Mouse (Mus musculus) forebrain, embryonic 14.5 days (tissue): ENCODE measurements at regions not wholly inside any gene's neighbourhood (a gene's known extent, or its start where the extent isn't known, plus 50 kb on each side); places are given as distances from the start of the nearest gene placed in this dataset.
A peak's percentile ranks its signal among the peaks of the same experiment; 100 is the strongest.

Experiments used
- ATAC-seq: fragments of 200-750 bp; cut with Nextera tagmentation; 2 replicates; pipeline ENCODE4 v1.8.0; 2017; ENCODE audit warnings: mild to moderate bottlenecking, moderate library complexity
- DNase-seq: peaks from one replicate; pipeline ENCODE4 v3.0.0-alpha.2; 2015; ENCODE audit warnings: low spot score
- H3K27ac ChIP-seq: fragments of 300-500 bp; sonication (generic); 2 replicates; pipeline ENCODE4 v1.5.1; 2014; ENCODE audit warnings: low read depth, mild to moderate bottlenecking, control low read depth, low read length, moderate library complexity
- H3K27me3 ChIP-seq: fragments of 300-500 bp; sonication (generic); replicated peaks from 2 replicates; pipeline ENCODE4 v1.6.1; 2014; ENCODE audit warnings: low read length, control low read depth, mixed read lengths; ENCODE audit not compliant: control insufficient read depth, insufficient read depth
- H3K36me3 ChIP-seq: fragments of 300-500 bp; sonication (generic); 2 replicates; pipeline ENCODE4 v1.6.1; 2014; ENCODE audit warnings: low read length, control low read depth; ENCODE audit not compliant: control insufficient read depth, insufficient read depth
- H3K4me1 ChIP-seq: fragments of 300-500 bp; sonication (generic); 2 replicates; pipeline ENCODE4 v1.6.1; 2014; ENCODE audit warnings: antibody characterized with exemption, low read length, control low read depth; ENCODE audit not compliant: control insufficient read depth, insufficient read depth
- H3K4me2 ChIP-seq: fragments of 300-500 bp; sonication (generic); 2 replicates; pipeline ENCODE4 v1.6.1; 2014; ENCODE audit warnings: mild to moderate bottlenecking, control low read depth, low read length
- H3K4me3 ChIP-seq: fragments of 300-500 bp; sonication (generic); 2 replicates; pipeline ENCODE4 v1.5.1; 2014; ENCODE audit warnings: low read depth, low read length, control low read depth
- H3K9ac ChIP-seq: fragments of 300-500 bp; sonication (generic); 2 replicates; pipeline ENCODE4 v1.6.1; 2014; ENCODE audit warnings: mild to moderate bottlenecking, low read length, control low read depth, moderate library complexity
- H3K9me3 ChIP-seq: fragments of 300-500 bp; sonication (generic); replicated peaks from 2 replicates; pipeline ENCODE4 v1.6.1; 2016; ENCODE audit warnings: low read length, control low read depth, mixed read lengths; ENCODE audit not compliant: control insufficient read depth
- WGBS: fragments of 180-500 bp; shearing (Covaris S2); extraction: QIAGEN DNeasy Blood & Tissue Kit; methylation state at CpG from one replicate; pipeline ENCODE4 v1.1.7; 2014; 5-methylcytosine and 5-hydroxymethylcytosine counted together

DNA sequence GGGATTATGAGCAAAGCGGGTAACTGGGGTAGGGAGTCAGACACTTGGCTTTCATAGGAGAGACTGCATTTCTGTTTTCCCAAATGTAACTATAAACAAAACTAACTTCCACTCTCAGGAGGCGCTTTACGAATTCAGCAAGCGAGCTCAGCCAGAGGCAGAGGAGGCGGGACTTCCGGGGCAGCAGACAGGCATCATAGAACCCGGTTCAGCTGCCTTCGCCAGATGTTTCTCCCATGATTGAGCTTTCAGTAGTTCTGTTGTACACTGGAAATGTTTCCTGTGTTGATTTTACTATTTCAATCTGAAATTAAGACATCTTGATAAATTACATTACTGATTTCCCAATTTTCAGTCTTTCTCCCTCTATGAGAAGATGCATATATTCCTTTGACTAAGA, 92.9 kb downstream of the Zfp365 start:
- no peak overlapping the region for H3K4me2 ChIP-seq
- H3K4me1 ChIP-seq, result no peaks in the 10 kb centered on the region
- ATAC-seq, result no peak
- DNase-seq, result no peak
- no peaks in the 10 kb centered on the region for H3K27me3 ChIP-seq
- H3K9me3 ChIP-seq, result no peaks in the 10 kb centered on the region
- H3K36me3 ChIP-seq, result no peaks in the 10 kb centered on the region
- no peak overlapping the region for H3K27ac ChIP-seq
- H3K9ac ChIP-seq, result no peak overlapping the region
- no peak overlapping the region for H3K4me3 ChIP-seq
- WGBS, result 89% methylated on average over 8 of the region's 8 CpGs

DNA sequence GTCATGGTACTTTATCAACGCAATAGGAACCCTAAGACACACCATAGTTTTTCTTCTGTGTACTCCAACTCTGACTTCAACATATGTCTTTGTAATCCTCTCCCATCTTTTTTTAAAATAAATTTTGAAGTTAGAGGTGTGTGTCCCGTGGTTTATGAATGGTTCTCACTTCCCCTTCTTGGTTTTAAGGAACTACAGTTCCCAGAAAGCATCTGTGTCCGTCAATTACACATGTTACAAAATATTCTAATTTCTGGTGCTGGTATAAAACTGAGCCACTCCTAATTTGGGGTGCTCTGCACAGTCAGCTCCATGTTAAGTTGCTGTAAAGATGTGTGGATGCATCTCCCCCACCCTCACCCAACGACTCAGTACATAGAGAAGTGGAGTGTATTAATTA, 98.6 kb downstream of the Zfp365 start:
- no peak overlapping the region for H3K4me2 ChIP-seq
- no peak overlapping the region for H3K4me3 ChIP-seq
- no peak for DNase-seq
- 84% methylated on average over 4 of the region's 4 CpGs for WGBS
- no peaks in the 10 kb centered on the region for H3K9me3 ChIP-seq
- no peak overlapping the region for H3K27ac ChIP-seq
- no peak overlapping the region for H3K9ac ChIP-seq
- ATAC-seq, result no peak
- H3K4me1 ChIP-seq, result no peaks in the 10 kb centered on the region
- no peaks in the 10 kb centered on the region for H3K27me3 ChIP-seq
- no peaks in the 10 kb centered on the region for H3K36me3 ChIP-seq

GRCm38 (mm10) chr10:67805131-67805530, 107.3 kb downstream of the Zfp365 start:
- Histone ChIP-seq H3K9ac (no peak overlapping the region), H3K4me2 (no peak overlapping the region), H3K27ac (no peak overlapping the region), H3K27me3 (no peaks in the 10 kb centered on the region), H3K9me3 (no peaks in the 10 kb centered on the region), H3K4me1 (no peaks in the 10 kb centered on the region), H3K36me3 (no peaks in the 10 kb centered on the region), H3K4me3 (no peak overlapping the region)
- ATAC-seq (no peak), DNase-seq (peak; percentile 65)
- 37% methylated on average over 4 of the region's 4 CpGs for WGBS

DNA sequence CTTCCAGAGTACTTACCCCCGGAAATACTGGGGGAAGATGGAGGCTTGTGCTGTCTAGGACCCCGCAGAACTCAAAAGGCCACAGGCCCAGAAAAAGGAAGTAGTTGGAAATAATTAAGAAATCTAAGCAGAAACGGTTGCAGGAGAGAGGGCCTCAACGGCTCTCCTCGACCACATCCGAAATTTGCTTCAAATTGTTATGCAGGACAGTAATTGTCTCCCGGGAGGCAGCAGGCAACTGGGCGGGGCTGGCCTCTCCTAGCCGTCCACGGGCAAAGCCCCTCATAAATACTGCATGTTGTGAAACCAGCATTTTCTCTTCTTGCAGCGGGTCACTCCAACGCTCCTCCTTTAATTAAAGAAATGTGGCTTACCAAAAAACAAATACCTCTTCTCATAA, 107.8 kb downstream of the Zfp365 start:
- H3K36me3 ChIP-seq, result no peaks in the 10 kb centered on the region
- WGBS, result 61% methylated on average over 12 of the region's 12 CpGs
- no peaks in the 10 kb centered on the region for H3K4me1 ChIP-seq
- no peaks in the 10 kb centered on the region for H3K27me3 ChIP-seq
- no peak overlapping the region for H3K9ac ChIP-seq
- H3K4me3 ChIP-seq, result no peak overlapping the region
- DNase-seq, result no peak
- H3K9me3 ChIP-seq, result no peaks in the 10 kb centered on the region
- H3K27ac ChIP-seq, result no peak overlapping the region
- no peak for ATAC-seq
- no peak overlapping the region for H3K4me2 ChIP-seq

DNA sequence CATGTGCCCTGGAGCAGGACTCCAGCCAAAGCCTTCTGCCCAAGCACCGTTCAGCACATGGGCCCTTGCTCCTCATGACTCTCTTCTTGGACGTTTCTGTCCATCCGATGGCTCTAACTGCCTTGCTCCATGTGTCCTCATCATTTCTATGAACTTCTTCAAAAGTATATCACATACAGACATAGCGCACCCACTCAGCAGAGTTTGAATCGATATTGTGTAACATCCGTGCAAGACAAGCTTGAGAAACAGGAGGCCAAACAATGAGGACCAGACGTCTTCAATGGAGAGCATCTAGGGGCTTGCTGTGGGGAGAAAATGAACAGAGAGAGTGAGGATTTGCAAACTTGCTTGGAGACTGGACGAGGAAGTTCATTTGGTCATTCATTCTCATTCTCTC, 110.3 kb downstream of the Zfp365 start:
- no peak for DNase-seq
- H3K27ac ChIP-seq, result no peak overlapping the region
- WGBS, result 94% methylated on average over 8 of the region's 8 CpGs
- no peak overlapping the region for H3K4me2 ChIP-seq
- H3K27me3 ChIP-seq, result no peaks in the 10 kb centered on the region
- no peaks in the 10 kb centered on the region for H3K36me3 ChIP-seq
- no peak overlapping the region for H3K4me3 ChIP-seq
- H3K9ac ChIP-seq, result no peak overlapping the region
- ATAC-seq, result no peak
- no peaks in the 10 kb centered on the region for H3K4me1 ChIP-seq
- no peaks in the 10 kb centered on the region for H3K9me3 ChIP-seq

DNA sequence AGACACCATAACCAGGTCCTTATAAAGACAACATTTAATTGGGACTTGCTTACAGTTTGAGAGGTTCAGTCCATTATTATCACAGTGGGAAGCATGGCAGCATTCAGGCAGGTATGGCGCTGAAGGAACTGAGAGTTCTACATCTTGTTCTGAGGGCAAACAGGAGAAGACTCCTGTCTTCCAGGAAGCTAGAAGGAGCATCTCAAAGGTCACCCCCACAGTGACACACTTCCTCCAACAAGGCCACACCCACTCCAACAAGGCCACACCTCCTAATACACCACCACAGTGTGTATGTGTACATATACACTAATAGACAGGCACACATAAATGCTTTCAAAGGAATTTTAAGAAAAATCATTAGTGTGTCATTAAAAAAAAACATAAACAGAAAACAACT, 110.8 kb downstream of the Zfp365 start:
- ATAC-seq (no peak), DNase-seq (no peak)
- Histone ChIP-seq H3K27ac (no peak overlapping the region), H3K27me3 (no peaks in the 10 kb centered on the region), H3K4me2 (no peak overlapping the region), H3K9me3 (no peaks in the 10 kb centered on the region), H3K36me3 (no peaks in the 10 kb centered on the region), H3K4me1 (no peaks in the 10 kb centered on the region), H3K4me3 (no peak overlapping the region), H3K9ac (no peak overlapping the region)
- 95% methylated on average over 1 of the region's 1 CpGs for WGBS

- DNase-seq (peak; percentile 37), ATAC-seq (peak; percentile 70)
- no peak overlapping the region for H3K9ac ChIP-seq
- 29% methylated on average over 10 of the region's 10 CpGs for WGBS
- H3K36me3 ChIP-seq, result no peaks in the 10 kb centered on the region
- H3K4me3 ChIP-seq, result no peak overlapping the region
- H3K27me3 ChIP-seq, result no peaks in the 10 kb centered on the region
- no peaks in the 10 kb centered on the region for H3K9me3 ChIP-seq
- no peaks in the 10 kb centered on the region for H3K4me1 ChIP-seq
- no peak overlapping the region for H3K4me2 ChIP-seq
- no peak overlapping the region for H3K27ac ChIP-seq
Observed at GRCm38 (mm10) chr10:67798991-67799390, 113.5 kb downstream of the Zfp365 start.

- Histone ChIP-seq H3K36me3 (no peaks in the 10 kb centered on the region), H3K27ac (no peak overlapping the region), H3K4me1 (no peaks in the 10 kb centered on the region), H3K9ac (no peak overlapping the region), H3K4me3 (no peak overlapping the region), H3K4me2 (no peak overlapping the region), H3K9me3 (no peaks in the 10 kb centered on the region), H3K27me3 (no peaks in the 10 kb centered on the region)
- 82% methylated on average over 3 of the region's 3 CpGs for WGBS
- ATAC-seq (no peak), DNase-seq (no peak)
Observed at GRCm38 (mm10) chr10:67793206-67793605, 119.3 kb downstream of the Zfp365 start.

- no peaks in the 10 kb centered on the region for H3K9me3 ChIP-seq
- no peak overlapping the region for H3K4me2 ChIP-seq
- ATAC-seq, result no peak
- H3K27me3 ChIP-seq, result no peaks in the 10 kb centered on the region
- H3K4me1 ChIP-seq, result no peaks in the 10 kb centered on the region
- H3K27ac ChIP-seq, result no peak overlapping the region
- no peak for DNase-seq
- H3K4me3 ChIP-seq, result no peak overlapping the region
- 86% methylated on average over 12 of the region's 12 CpGs for WGBS
- H3K9ac ChIP-seq, result no peak overlapping the region
- H3K36me3 ChIP-seq, result no peaks in the 10 kb centered on the region
Observed at GRCm38 (mm10) chr10:67789651-67790050, 122.8 kb downstream of the Zfp365 start.

DNA sequence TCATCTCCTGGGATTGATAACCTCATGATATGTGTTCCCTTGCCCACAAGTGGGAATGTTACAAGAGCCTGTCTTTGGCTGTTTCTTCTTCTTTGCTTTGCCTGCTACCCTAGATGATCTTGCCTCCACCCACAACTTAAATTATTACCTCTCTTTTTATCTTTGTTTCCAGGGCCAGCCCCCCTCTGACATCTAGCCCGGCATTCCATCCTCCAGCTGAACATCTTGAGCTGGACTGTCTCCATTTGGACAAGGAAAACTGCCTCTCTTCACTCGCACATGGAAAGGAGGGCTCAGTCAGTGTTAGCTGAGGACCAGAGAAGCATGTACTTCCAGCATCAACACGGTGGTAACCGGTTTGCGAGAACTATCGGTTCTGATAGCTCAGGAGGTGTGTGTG, 124.3 kb downstream of the Zfp365 start:
- DNase-seq (no peak), ATAC-seq (no peak)
- H3K4me3 ChIP-seq, result no peak overlapping the region
- no peaks in the 10 kb centered on the region for H3K9me3 ChIP-seq
- no peak overlapping the region for H3K4me2 ChIP-seq
- no peaks in the 10 kb centered on the region for H3K4me1 ChIP-seq
- H3K27me3 ChIP-seq, result no peaks in the 10 kb centered on the region
- no peak overlapping the region for H3K9ac ChIP-seq
- no peak overlapping the region for H3K27ac ChIP-seq
- no peaks in the 10 kb centered on the region for H3K36me3 ChIP-seq
- WGBS, result 90% methylated on average over 6 of the region's 6 CpGs
